Mouse (Mus musculus) cerebellum, postnatal 4 days (tissue): Measurements from ENCODE around the gene Olfr1221.
"Not testable (repeated sequence)": the region's sequence is repeated elsewhere in the genome, so short reads cannot be mapped to it uniquely, and the experiment has no call there.

ENCODE experiments used
- DNase-seq, 2 experiments: peaks; one replicate each; pipeline ENCODE4 v3.0.0; 2022; ENCODE audit warnings: low spot score in 2 of 2, mixed read lengths in 1 of 2

The Olfr1221 gene

DNA sequence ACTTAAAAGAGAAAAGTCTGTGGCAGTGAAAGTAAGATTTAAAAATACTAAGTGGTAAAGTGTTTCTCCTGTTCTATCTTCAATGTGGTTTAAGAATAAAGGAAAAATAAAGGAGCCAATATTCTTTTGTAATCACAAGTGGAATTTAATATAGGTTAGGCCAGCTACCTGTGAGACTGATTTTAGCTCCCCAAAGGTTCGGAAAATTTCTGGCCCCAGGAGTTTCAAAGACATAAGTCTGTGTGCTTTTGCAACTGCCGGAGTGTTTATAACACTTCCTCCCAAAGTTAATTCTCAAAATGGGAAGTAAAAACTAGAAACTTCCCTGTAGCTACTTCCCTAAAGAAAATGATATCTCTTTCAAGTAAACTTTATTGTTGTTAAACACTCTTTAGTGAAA is at the start of gene Olfr1221:
Gene Olfr1221 (minus strand): TSS at position 101 of the 400 bp plus-strand sequence.
- DNase-seq = no peak

DNA sequence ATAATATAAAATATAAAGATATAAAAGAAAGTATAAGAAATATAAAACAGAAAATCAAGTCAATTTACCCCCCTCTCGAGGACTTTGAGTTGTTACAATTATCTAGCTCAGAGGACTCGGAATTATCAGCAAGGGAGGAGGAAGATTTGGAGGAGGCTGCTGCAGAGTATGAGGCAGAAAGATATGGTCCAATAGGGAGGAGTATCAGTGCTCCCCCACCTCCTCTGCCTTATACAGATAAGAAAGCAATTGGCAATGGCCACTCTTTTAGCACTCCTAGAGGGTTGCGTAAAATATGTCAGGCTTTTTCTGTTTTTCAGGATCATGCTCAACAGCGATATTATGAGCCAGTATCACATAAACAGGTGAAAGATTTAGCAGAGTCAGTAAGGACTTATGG is 47.6 kb upstream of the Olfr1221 start:
- not testable (repeated sequence) for DNase-seq

DNA sequence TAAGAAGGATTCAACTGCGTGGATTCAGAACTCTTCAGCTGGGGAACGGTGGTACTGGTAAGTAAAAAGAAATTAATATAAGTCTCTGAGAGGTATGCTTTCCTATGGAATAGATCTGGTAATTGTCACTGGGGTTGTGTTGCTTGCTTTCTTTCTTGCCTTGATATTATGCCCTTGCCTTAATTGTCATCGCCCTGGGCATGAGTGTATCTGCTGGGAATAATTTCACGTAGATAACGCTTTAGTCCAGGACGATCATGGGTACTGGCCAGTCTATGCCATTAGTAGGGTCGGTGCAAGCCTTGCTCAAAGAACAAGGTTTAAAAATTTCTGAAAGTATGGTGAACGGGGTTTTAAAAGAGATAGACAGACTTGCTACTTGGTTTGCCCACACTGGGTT is 46.9 kb upstream of the Olfr1221 start, which contains the start of gene Olfr1224-ps1:
Gene Olfr1224-ps1 (minus strand): TSS at position 101 of the 400 bp plus-strand sequence.
- not testable (repeated sequence) for DNase-seq

DNA sequence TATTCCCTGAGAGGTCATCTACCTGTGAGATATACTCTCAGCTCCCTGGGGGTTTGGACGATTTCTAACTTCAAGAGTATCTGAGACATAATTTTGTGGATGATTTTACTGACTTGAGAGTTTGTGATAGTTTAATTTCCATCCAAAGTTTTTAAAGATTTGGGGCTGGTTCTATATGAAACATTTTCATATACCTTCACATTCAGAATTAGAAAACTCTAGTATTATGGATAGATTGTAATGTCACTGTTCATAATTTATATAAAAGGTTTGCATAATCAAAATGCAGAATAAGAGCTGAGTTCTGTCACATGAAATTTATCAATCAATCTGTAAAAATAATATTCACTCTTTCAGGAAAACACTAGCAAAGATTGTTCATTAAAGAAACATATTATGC is 34.4 kb upstream of the Olfr1221 start, which contains the start of gene Olfr1223:
Gene Olfr1223 (minus strand): TSS at position 101 of the 400 bp plus-strand sequence.
- DNase-seq = no peak

DNA sequence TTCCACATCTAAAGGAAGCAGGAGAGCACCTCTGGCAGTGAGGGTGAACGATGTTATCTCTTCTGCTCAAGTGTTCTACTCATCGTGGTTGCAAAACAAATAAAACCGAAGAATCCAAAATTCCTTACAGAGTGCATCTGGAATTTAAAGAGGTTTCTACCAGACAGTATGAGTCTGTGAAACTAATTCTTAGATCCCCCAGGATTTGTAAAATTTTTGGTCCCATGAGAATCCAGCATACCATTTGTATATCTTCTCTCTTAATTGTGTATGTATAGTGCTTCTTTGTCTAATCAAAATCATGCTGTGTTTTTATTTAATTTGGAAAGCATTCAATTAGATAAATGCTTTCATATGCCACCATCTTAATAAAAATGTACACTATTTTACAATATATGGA is 15.9 kb upstream of the Olfr1221 start, which contains the start of gene Olfr1222:
Gene Olfr1222 (minus strand): TSS at position 101 of the 400 bp plus-strand sequence.
- no peak for DNase-seq

DNA sequence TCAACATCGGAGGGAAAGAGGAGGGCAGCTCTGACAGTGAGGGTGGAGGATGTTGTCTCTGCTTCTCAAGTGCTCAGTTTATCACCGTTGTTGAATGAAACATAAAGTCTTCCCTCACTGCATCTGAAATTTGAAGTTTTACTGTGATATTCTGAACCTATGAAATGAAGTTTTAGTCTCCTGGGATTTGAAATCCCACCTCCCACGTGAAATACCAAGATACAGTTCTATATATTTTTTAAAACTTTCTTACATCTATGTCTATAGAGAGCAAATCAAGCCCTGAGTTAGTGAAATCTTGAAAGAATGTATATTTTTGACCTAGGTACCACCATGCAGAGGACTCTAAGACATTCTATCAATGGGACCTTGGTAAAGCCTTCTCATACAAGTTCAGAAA is 10.3 kb downstream of the Olfr1221 start, which contains the start of gene Olfr1220:
Gene Olfr1220 (minus strand): TSS at position 101 of the 400 bp plus-strand sequence.
- no peak for DNase-seq

DNA sequence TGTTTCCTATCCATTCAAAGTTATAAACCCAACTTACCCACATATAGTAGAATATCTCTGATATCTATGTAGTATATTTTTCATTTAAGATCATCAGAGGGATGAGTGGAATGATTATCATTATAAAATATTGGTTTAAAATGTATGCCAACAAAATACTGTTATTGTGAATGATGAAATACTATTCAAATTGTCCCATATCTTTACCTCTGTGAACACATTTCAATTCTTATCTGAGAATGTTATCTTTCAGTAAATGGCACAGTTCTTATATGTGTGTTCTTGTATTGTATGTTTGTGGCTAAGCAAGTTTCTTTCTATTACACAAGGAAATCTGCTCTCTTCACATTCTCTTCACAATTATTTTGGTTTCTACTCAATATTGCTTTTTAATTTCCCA is 11.4 kb downstream of the Olfr1221 start:
- no peak for DNase-seq

DNA sequence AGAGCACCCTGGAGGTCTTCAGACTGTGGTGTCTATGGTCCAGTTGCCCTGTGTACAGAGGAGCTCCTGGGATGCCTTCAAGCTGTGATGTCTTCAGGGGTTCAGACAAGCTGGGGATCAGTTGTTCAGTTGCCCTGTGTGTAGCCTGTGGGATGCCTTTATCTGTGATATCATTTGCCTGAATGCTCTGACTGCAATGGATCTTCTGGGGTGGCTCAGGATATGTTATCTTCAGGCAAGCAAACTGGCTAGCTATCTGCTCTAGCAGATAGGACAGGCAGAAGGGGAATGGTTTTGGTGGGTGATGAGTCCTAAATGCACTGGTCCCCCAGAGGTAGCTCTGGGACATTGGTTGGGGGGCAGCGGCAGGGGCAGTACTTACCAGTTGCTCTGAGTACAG is 23.2 kb downstream of the Olfr1221 start:
- no peak for DNase-seq

DNA sequence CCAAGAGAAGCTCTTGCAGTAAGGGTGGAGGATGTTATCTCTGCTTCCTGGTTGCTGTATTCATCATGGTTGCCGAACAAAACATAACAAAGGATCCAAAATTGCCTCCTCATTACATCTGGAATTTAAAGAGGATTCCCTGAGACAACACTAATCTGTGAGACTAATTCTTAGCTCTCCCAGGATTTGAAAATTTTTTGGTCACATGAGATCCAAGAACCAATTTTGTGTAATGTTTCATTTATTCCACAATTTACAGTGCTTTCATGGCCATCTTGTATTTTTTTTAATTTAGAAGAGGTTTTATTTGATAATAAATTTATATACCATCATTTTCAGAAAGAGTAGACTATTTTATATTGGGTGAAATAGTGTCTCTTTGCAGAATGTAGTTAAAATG is 33.7 kb downstream of the Olfr1221 start, which contains the start of gene Olfr1219:
Gene Olfr1219 (minus strand): TSS at position 101 of the 400 bp plus-strand sequence.
- DNase-seq = no peak

DNA sequence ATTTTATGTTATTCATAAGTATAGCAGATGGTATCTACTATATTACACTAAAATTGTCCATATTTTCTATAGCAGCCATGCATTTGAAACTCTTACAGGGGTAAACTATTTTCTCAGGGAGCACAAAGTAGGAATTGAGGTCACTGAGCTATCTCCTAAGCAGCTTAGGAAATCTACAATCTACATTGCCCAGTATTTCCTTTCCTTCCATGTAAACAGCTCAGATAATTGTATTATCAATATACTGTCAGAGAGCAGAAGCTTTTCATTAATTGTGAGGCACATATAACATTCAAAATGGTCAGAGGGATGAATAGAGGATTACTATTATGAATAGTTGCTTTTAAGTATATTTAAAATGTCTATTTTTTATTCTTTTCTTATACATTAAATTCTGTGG is 35.6 kb downstream of the Olfr1221 start:
- DNase-seq = no peak

DNA sequence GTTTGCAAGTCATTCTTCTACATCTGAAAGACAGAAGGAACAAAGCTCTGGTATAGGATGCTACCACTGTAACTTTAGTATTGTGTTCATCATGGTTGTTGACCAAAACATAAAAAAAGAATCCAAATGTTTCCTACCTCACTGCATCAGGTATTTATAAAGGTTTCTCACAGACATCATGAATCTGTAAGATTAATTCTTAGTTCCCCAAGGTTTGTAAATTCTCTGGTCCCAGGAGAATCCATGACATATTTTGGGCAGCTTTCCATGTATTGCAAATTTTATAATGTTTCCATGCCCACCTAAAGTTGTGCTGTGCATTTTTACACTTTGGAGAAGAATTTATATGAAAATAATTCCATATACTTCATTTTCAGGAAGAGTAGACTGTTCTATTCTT is 56.0 kb downstream of the Olfr1221 start, which contains the start of gene Olfr1218:
Gene Olfr1218 (minus strand): TSS at position 101 of the 400 bp plus-strand sequence.
- no peak for DNase-seq
